Mouse (Mus musculus) liver, adult 2 months (tissue): Measurements from ENCODE around the gene Gatd1.

Experiments used
- CTCF ChIP-seq: fragments of 200-500 bp; IDR thresholded peaks from 2 replicates; pipeline ENCODE4 v1.5.1; 2011; ENCODE audit warnings: low read depth, low read length, control low read depth
- POLR2A ChIP-seq: fragments of 200-500 bp; IDR thresholded peaks from 2 replicates; pipeline ENCODE4 v1.6.1; 2011; ENCODE audit warnings: low read length, control low read depth; ENCODE audit not compliant: insufficient read depth; ENCODE audit errors: extremely low read depth

DNA sequence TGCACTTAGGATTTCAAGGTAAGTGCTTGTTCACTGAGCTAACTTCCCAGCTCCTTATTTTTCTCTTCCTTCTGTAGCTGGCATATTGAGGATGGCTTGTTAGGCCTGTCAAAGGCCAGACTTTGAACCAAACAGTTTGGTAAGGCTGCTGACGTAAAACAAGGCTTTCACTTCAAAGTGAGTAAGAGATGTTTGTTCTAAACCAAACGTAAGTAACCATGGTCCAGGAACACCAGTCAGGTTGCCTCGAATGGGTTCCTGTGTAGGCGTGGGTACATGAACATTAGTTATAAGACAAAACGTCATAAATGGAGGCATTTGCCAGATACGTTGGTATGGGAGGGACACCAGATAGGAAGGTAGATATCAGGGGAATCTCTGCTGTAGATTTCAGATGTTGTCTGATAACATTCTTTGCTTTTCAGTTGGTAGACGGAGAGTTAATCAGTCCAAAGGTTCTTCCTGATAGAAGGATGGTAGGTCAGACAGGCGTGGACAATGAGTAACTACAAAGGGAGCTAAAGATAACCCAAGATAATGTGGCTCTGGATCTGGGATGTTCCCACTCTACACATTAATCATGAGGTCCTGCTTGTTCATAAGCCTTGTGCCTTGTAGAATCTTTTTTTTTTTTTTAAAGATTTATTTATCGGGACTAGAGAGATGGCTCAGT lies 6.2 kb upstream of the Gatd1 start:
- no peak for TF ChIP-seq POLR2A
- no peak for TF ChIP-seq CTCF
